Mouse (Mus musculus) activated CD4-positive, CD25-positive, alpha-beta regulatory T cell (primary cell): ENCODE results near the gene Kctd12. TPM values are rescaled to one million over a fixed set of nuclear protein-coding genes. Genes with fewer than 3 reads are reported as not detected.

Experiments
- polyA plus RNA-seq, 2 experiments: library from polyadenylated mRNA; unstranded; fragments of 100-300 nt; shearing (Covaris generic); gene quantifications; one replicate each; pipeline ENCODE4 v1.2.1; 2017

The Kctd12 gene
- polyA plus RNA-seq, result 1 to 10 TPM; 1.6 to 2.1 TPM

DNA sequence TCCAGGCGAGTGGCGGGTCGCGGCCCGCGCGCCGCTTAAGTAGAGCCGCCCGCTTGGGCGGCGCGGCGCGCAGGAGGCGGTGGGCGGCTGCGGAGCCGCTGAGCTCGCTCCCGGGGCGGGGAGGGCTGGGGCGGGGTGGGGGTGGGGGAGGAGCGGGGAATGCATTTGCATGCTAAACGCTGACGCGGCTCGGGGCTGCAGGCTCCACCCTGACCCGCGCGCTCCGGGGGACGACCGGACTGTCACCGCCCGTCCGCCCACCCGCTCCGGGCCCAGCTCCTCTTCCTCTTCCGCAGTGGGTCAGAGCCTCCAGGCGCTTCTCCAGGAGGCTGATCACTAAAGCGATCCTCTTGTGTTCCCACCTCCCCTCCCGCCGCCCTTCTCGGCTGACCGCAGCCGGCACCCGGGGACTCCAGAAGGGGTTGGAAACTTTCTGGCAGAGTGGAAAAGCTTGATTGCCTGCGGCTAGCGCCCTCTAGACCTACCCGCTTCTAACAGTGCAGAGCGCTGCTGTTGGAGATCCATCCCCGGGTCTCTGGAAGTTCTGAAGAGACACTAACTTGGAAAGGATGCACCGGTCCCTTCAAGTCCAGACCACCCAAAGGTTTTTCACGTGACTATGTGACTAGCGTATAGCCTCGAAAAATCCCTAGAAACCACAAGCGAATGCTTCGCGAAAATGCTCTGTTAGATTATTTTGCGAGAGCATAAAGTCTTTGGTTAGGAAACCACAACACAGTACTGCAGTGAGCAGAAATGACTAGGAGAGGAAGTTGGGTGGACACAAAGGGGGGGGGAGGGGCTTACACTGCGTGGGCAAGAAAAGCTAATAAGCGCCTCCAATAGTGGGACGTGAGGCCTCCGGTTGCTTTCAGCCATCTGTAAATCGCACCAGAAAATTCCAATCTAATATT is at the start of gene Kctd12:
Gene Kctd12 (minus strand): TSS at position 11 of the 914 bp plus-strand sequence.

Other genes with a start within 250 kb of the Kctd12 start
- under 1 TPM in 1 of 2 experiments, not detected in 1; 0.12 TPM for gene Acod1, start 64.3 kb upstream of the Kctd12 start, polyA plus RNA-seq
- gene Cln5, start 87.6 kb upstream of the Kctd12 start, polyA plus RNA-seq, result 10 to 100 TPM; 30.8 to 33.0 TPM
- 10 to 100 TPM; 72.1 to 79.0 TPM for gene Fbxl3, start 116.9 kb upstream of the Kctd12 start, polyA plus RNA-seq